Mouse (Mus musculus) embryonic fibroblast, embryonic 13.5 days (primary cell): ENCODE data around the gene Pim3.

Source experiments
- CTCF ChIP-seq: IDR thresholded peaks from 2 replicates; pipeline ENCODE4 v1.5.1; 2011; ENCODE audit warnings: mild to moderate bottlenecking, control low read depth, low read length, moderate library complexity, borderline replicate concordance; ENCODE audit not compliant: insufficient read depth
- POLR2A ChIP-seq: IDR thresholded peaks from 2 replicates; pipeline ENCODE4 v1.6.1; 2011; ENCODE audit warnings: low read depth, mild to moderate bottlenecking, control low read depth, low read length, moderate library complexity

DNA sequence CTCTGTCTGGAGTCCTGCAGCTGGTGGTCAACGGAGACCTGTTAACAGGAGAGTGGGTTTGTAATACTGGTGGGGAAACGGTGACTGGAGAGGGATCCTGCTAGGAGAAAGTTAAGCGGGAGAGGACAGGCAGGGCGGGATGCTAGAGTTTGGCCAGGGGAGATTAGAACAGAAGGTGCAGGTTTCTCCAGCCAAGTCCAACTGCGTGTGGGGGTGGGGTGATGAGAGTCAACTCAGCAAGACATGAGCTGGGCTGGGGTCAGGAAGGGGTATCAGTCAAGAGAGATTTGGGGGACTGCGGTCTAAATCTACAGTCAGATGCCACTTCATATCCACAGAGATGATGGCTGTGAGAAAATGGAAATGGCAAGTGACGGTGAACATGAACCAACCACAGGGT, 17.0 kb upstream of the Pim3 start:
- TF ChIP-seq POLR2A (no peak), CTCF (no peak)
